Mouse (Mus musculus) erythroblast, adult 5-6 weeks (primary cell): Measurements from ENCODE around the gene Bcl2l12. TPM values are rescaled to one million over a fixed set of nuclear protein-coding genes. Genes with fewer than 3 reads are reported as not detected.

Source experiments
- ATAC-seq: replicated peaks from 2 replicates; pipeline ENCODE4 v1.8.0; 2016; ENCODE audit warnings: moderate number of reproducible peaks, mild to moderate bottlenecking, moderate TSS enrichment, inconsistent platforms; ENCODE audit not compliant: poor library complexity, low FRiP score, severe bottlenecking
- total RNA-seq, 2 experiments: library from RNA; stranded (forward) in 1 of 2; stranded (reverse) in 1 of 2; fragments of 150-400 nt in 1 of 2; fragments of 200-764, 138-1000 nt in 1 of 2; gene quantifications; 2 replicates each; pipeline versions ENCODE4 v1.2.3 to v1.2.4; 2015 to 2017; ENCODE audit warnings: low replicate concordance in 2 of 2

The Bcl2l12 gene
- total RNA-seq, 2 experiments from 2014 or later: 2.5 to 9.6 TPM

- peak; percentile 89 for ATAC-seq
These were observed 1.1 kb downstream of the Bcl2l12 start, which contains the start of gene Irf3 for GRCm38 (mm10) chr7:44997231-44997939. Irf3 (plus strand) TSS chr7:44997648.

GRCm38 (mm10) chr7:44996672-44997071, 1.8 kb downstream of the Bcl2l12 start:
- 0 out of 2 replicates have a peak, but pooled peaks have one; percentile 4 for ATAC-seq

- ATAC-seq: peak; percentile 25
These were observed 11.4 kb downstream of the Bcl2l12 start for GRCm38 (mm10) chr7:44986879-44987718.

- ATAC-seq: peak; percentile 89
These were observed 12.2 kb downstream of the Bcl2l12 start, which contains the start of gene Prmt1 for GRCm38 (mm10) chr7:44986192-44986878. Prmt1 (minus strand) TSS chr7:44986568.

- ATAC-seq: no peak
These were observed 12.8 kb downstream of the Bcl2l12 start for GRCm38 (mm10) chr7:44985595-44986191.

GRCm38 (mm10) chr7:44984833-44985164, 13.7 kb downstream of the Bcl2l12 start:
- no peak for ATAC-seq

GRCm38 (mm10) chr7:44983944-44984832, 14.3 kb downstream of the Bcl2l12 start:
- ATAC-seq: no peak

- ATAC-seq: peak; percentile 50
These were observed 15.4 kb downstream of the Bcl2l12 start for GRCm38 (mm10) chr7:44983085-44983484.

- no peak for ATAC-seq
These were observed 17.0 kb downstream of the Bcl2l12 start for GRCm38 (mm10) chr7:44981539-44981938.

GRCm38 (mm10) chr7:44978300-44978699, 20.2 kb downstream of the Bcl2l12 start:
- no peak for ATAC-seq

- ATAC-seq: peak; percentile 3; the same call in 1 of the 2 replicates
These were observed 23.4 kb downstream of the Bcl2l12 start for GRCm38 (mm10) chr7:44975117-44975419.

GRCm38 (mm10) chr7:44974383-44975116, 24.0 kb downstream of the Bcl2l12 start, which contains the start of gene Cpt1c:
Cpt1c (minus strand) TSS chr7:44974851.
- ATAC-seq: peak; percentile 83

GRCm38 (mm10) chr7:44973415-44974130, 24.9 kb downstream of the Bcl2l12 start:
- no peak for ATAC-seq

GRCm38 (mm10) chr7:44971142-44971541, 27.4 kb downstream of the Bcl2l12 start:
- no peak for ATAC-seq

- ATAC-seq: no peak
These were observed 28.3 kb downstream of the Bcl2l12 start for GRCm38 (mm10) chr7:44970231-44970691.

GRCm38 (mm10) chr7:44966638-44967037, 31.9 kb downstream of the Bcl2l12 start:
- ATAC-seq: no peak

- ATAC-seq: no peak
These were observed 32.5 kb downstream of the Bcl2l12 start for GRCm38 (mm10) chr7:44965975-44966374.

- ATAC-seq: no peak
These were observed 33.5 kb downstream of the Bcl2l12 start for GRCm38 (mm10) chr7:44964990-44965389.
